Mouse (Mus musculus) gastrocnemius, postnatal 36 days (tissue): Measurements from ENCODE around the gene Phrf1. TPM values are rescaled to one million over a fixed set of nuclear protein-coding genes. Genes with fewer than 3 reads are reported as not detected.

Experiments used
- DNase-seq, 2 experiments: peaks; one replicate each; pipeline ENCODE4 v3.0.0; 2022
- intact Hi-C: fragments of 180-260 bp; cut with DNase I; formaldehyde crosslinking; loops from one replicate; pipeline ENCODE4 v1.15.1; 2025
- long read RNA-seq, 2 experiments: library from polyadenylated mRNA; stranded (forward); transcript quantifications; one replicate each; pipeline ENCODE4 v2.0.0; 2021
- total RNA-seq, 2 experiments: library from RNA; stranded (reverse); gene quantifications; 2 replicates each; pipeline ENCODE4 v1.2.3; 2021

Gene Phrf1
- total RNA-seq, result 10 to 100 TPM; 19.2 to 20.6 TPM
- long read RNA-seq, experiment 1, partial matches to known transcripts, result 2 of 2 reads
- long read RNA-seq, experiment 1, other reads (novel, unspliced or antisense), result 0 of 2 reads
- long read RNA-seq, experiment 2, partial matches to known transcripts, result 1 of 5 reads
- long read RNA-seq, experiment 2, other reads (novel, unspliced or antisense), result 4 of 5 reads

DNA sequence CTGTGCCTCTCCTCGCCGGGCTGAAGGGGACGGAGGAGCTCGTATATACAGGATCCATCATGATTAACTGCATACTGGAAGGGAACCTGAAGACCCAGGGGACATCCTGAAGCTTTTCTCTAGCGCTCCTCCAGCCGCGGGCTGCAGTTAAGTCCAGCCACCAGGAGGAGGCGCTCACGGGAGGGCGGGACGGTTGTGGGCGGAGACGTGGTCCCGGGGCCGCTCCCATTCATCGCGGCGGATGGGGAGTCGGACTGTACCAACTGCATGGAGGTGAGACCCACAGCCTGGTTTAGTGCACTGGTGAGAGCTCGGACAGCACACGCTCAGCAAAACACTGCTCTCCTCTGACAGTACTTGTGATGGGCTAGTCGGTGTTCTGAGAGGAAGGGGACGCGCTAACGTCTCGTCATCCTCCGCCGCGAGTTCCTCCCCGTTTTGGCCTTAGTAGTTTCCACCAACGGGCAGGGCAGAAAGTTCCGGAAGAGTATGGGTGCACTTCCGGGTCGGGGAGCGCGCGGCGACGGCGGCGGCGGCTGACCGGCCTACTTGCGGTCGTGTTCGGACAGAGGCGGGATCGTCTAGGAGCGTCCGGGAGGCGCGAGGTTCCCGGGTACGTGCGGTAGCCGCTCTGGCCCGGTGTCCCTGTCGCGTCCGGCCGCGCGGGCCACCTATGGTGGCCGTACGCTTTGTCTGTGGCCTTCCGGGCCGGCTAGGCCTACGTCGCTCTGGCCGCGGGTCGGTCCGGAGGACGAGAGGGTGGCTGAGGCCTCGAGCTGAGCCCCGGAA lies at the start of gene Phrf1:
TSS of gene Phrf1 (plus strand) at position 506 of the 789 bp plus-strand sequence.
- intact Hi-C loops, result no loop called here
- DNase-seq, result peak; percentile 88 to 92

DNA sequence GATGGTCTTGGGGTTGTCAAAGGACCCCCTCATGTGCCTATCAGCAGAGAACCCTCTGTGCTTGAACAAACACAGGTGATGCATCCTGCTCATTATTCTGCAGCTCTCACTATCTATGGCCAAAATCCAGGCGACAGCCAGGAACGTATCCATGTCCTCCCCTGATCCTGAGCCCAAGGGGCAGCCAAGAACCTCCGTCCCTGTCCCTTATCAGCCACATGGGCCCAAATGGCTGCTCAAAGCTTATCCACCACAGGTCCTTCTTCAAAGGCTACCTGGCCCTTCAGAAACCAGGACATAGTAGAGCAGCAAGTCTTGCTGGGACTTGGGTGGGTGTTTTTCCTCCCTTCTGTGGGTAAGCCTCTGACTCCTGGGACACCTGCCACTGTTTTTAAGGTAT lies 40.4 kb upstream of the Phrf1 start:
- DNase-seq, result no peak
- intact Hi-C loops, result no loop called here

DNA sequence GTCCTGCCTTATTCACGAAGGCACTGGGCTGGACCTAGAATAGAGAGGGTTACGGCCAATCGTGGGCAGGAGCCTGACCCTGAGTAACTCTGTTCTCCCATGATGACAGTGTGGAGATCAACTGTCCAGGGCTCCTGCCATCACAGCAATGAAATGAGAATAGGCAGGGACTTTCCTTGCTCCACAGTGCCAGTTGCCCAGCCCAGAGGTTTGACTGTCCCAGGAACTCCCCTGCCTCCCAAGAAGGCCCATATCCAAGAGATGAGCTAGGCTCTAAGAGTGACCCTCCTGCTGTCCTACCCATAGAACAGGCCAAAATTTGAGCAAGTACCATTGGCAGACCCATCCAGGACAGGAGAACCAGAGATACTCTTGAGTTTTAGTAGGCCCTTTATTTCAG lies 39.9 kb upstream of the Phrf1 start:
- intact Hi-C loops, result no loop called here
- no peak for DNase-seq

DNA sequence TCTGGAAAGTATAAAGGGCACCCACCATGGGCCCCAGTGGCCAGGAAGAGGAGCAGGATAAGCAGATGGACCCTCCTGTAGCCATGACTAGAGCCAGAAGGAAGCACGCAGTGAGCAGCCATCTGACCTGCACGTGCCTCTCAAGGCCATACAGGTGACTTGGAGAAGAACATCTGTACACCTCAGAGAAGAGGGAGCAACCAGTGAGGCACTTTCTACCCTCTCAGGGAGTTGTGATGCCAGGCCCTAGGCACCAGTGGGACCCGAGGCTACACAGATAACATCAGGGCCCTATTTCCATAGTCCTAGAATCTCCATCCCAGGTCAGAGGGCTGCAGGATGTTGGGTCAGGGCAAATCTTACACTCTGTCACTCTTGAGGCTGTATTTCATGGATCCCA lies 38.4 kb upstream of the Phrf1 start:
- DNase-seq, result no peak
- intact Hi-C loops, result no loop called here

DNA sequence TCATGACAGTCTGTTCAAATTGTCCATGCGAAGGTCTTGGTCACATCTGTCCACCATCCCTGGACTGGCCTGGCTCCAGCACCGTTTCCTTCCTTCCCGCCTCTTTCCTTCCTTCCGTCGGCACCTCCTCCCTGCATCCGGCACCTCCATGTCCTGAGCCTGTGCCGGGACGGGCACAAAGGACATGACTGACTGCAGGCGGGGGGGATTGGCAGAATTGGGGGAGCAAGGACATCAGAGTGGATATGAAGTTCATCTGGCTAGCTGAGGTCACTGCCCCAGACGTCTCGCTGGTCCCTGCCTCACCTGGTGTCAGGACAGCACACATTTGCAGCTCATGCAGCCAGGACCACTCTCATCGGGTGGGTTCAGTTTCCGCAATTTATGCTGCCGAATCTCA lies 37.5 kb upstream of the Phrf1 start:
- DNase-seq, result no peak
- intact Hi-C loops, result no loop called here

DNA sequence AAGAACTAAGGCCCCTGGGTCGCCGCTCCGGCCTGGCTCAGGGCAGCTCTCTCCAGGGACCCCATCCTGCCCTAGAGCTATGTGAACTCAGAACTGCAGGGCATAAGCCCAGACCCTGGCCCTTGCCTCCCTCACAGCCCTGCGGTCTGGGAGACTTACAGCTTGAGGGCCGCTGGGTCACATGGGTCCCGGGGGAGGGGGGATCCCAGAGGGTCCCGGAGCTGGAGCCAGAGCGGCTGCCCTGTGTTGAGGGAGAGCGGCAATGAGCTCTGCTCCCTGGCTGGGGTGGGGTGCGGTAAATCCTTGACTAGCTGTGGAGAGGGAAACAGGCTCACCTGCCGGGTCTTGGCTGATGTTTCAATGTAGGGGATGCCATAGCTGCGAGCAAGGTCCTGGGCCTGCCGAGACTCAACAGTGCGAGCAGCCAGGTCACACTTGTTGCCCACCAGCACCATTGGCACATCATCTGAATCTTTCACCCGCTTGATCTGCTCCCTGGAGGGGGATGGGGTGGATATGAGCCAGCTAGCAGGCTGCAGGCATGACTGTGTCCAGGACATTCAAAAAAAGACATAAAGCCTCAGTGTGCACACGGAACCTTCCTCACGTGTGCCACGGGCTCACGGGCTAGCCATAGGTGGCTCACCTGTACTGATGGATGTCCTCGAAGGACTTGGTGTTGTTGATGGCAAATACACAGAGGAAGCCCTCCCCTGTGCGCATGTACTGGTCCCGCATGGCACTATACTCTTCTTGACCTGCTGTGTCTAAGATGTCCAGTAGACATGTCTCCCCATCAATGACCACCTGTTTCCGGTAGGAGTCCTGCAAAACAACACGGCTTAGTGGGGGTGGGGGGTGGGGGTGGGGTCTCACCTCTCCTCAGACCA lies 36.5 kb upstream of the Phrf1 start:
- no peak for DNase-seq
- intact Hi-C loops, result no loop called here

DNA sequence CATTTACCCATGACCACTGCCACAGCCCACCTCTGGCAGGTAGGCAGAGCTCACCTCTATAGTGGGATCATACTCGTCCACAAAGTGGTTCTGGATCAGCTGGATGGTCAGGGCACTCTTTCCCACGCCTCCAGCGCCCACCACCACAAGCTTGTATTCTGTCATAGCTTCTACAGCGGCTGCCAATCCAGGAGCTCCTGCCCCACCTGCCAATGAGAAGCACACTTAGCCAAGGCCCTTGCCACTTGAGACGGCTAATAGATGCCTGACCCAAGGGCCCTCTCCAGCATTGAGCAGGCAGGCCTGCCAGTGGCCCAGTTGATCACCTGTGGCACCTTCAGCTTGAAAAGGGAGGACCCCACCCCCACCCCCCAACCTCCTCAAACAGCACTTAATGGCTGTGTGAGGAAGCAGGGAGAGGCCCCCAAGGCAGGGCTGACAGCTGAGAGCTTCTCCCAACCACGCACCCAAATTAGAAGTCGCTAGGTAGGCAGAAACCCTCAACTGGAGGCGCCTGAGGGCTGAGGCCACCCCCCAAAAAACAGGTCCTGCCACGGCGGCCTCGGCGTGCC lies 35.7 kb upstream of the Phrf1 start:
- no peak for DNase-seq
- intact Hi-C loops, result no loop called here

DNA sequence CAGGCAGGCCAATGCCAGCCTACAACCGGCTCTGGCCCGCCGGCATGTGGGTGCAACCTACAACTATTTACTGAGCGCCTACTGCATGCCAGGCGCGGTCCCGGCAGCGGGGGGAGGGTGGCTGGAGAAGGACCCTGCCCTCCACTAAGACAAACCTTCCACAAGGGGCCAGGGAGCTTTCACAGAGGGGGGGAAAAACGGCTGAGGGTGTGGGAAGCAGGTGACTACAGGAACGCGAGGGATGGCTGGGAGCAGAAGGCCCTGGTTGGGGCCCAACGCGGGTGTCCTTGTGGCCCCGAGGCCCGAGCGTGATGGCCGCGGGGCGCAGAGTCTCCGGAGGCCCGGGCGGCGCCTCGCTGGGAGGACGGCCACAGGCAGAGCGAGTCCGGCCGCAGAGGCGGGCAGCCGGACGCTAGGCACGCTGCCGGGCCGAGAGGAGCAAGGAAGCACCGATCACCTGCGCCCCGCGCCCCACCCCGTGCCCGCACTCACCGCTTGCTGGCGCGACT lies 35.2 kb upstream of the Phrf1 start:
- DNase-seq, result no peak
- intact Hi-C loops, result no loop called here

DNA sequence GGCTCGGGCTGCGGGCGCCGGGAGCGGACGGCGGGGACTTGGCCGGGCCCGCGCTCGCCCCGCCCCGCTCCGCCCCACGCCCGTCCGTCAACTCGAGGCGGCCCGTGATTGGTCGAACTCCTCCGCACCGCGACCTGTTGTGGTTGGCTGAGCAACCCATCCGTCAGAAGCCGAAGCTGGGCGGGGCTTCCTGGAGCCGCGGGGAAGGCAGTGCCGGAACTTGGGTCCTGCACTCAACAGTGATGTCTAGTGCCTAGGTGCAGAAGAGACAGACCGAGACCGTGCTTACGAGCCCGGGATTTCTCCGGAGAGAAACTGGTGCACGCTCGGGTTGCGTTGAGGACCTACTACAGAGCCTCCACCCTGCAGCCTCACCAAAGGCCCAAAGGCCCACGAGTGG lies 34.6 kb upstream of the Phrf1 start, which contains the start of the genes Hras and Lrrc56:
TSS of gene Hras (minus strand) at position 58 of the 400 bp plus-strand sequence.
TSS of gene Lrrc56 (plus strand) at position 210 of the 400 bp plus-strand sequence.
- intact Hi-C loops, result no loop called here
- DNase-seq, result peak; percentile 96 to 97

DNA sequence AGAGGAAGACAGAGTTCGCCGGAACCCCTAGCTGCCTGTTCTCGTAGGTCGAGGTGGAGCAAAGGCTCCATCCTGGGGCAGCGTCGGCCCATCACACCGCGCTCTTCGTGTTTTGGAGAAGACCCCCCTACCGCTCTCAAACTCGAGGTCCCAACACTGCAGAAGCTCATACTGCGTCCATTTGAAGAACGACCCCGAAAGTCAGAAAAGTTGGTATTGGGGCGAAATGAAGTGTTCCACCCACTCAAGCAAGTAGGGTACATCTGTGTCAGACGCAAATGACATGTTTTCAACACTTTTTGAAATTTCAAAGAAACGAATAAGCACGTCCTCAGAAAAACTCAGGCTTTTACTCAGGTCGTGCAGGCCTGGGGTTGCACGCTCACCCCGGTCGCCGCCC lies 34.2 kb upstream of the Phrf1 start:
- no peak for DNase-seq
- intact Hi-C loops, result no loop called here

DNA sequence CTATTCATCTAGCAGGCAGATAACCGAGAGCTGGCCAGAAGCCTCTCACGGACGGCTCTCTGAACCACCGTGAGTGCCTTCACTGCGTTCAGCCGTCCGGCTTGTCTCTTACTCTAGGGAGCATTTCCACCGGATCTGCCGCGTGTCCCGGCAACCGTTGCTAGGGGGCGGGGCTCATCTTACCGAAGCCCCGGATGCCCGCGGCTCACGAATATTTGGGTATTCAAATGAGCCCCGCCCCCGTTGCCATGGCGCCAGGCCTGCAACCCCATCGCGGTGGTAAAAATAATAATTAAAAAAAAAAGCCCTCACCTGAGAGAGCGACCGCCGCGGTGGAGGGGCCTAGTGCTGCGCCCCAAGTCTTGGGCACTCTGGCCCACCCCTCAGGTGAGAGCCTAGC lies 33.8 kb upstream of the Phrf1 start:
- intact Hi-C loops, result no loop called here
- peak; percentile 74 to 78 for DNase-seq

DNA sequence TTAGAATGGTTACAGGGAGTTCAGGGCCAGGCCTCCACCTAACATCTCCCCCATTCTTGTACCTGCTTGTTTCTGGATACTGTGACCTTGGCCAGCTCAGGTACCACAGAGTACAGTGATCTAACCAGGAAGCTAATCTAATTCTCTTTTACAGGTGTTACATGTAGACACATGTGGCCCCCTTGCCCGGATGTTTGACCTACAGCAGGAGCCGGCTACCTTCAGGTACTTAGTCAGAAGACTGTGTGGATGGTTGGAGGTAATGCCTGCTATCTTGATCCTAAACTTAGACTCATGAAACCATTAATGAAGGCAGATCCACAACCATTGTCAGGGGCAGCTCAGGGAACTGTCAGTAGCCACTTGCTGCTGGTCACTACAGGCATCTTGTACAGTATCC lies 32.8 kb upstream of the Phrf1 start:
- no peak for DNase-seq
- intact Hi-C loops, result no loop called here

DNA sequence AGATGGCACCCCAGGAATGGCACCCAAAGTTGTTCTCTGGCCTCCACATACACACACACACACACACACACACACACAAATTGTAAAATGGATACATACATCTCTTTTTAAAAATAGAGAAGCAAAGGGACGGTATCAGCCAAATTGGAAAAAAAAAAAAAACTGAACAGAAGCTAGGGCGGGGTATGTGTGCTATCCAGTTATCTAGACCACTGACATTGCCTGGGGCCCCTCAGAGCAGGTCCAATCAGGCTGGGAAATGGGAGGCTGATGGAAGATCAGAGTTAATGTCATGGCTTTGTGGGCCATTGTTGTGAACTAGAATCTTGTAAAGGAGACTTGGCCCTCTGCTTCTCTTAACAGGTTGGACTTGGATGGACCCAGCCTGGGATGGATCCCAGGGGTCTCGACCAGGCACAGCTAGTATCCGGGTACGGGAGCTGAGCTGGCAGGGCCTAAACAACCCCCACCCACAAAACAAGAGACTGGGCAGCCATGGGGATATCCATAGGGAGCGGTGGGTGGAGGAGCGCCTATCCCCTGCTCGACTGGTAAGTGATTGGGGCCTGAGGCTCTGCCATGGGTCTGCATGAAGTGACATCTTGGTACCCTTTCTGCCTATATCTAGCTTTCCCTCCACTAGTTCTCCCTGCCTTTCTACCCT lies 31.8 kb upstream of the Phrf1 start:
- intact Hi-C loops, result no loop called here
- no peak for DNase-seq

DNA sequence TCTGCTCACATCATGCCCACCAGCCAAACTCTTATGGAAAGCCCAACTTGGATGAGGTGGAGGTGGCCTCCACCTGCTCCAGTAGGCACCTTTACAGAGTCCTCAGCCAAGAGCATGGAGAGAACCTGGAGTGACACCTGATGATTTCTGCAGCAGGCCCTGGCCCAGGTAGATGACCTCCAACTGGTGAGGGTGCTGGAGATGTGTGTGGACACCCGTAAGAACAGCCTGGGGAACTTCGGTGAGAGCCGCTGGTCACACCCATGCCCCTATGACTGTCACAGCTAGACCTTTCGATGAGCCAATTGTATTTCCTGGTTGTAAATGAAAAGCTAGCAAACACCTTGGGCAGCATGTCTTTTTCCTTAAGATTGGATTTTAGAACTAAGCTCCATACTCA lies 30.5 kb upstream of the Phrf1 start:
- DNase-seq, result no peak
- intact Hi-C loops, result no loop called here

DNA sequence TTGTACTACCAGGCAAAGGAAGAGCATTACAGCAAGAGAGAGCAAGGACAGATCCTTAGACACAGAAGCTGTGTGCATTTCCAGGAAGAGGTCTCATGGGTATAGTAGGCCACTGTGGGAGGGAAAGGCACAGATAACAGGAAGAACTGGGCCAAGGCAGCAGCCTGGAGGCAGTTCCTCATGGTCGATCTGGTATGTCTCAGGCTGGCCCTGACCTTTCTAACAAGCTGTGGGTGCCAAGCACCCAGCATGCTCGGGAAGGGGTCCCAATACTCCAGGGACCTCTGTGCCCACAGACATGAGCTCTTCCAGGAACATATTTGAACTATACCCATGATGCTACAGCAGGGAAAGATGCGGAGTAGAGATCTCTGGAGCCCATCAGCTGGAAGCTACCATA lies 24.0 kb upstream of the Phrf1 start:
- no peak for DNase-seq
- intact Hi-C loops, result no loop called here

DNA sequence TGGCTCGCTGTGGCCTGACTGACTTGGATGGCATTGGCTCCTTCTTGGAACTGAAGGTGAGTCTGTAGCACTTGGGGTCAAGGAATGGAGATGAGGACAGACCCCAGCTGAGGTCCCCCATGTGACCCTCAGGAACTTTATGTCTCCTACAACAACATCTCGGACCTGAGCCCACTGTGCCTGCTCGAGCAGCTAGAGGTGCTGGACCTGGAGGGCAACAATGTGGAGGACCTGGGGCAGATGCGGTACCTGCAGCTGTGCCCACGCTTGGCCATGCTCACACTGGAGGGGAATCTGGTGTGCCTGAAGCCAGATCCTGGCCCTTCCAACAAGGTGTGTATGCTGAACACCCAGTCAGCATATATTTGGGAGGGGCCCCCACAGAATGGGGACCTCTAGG lies 23.1 kb upstream of the Phrf1 start:
- intact Hi-C loops, result no loop called here
- DNase-seq, result no peak

DNA sequence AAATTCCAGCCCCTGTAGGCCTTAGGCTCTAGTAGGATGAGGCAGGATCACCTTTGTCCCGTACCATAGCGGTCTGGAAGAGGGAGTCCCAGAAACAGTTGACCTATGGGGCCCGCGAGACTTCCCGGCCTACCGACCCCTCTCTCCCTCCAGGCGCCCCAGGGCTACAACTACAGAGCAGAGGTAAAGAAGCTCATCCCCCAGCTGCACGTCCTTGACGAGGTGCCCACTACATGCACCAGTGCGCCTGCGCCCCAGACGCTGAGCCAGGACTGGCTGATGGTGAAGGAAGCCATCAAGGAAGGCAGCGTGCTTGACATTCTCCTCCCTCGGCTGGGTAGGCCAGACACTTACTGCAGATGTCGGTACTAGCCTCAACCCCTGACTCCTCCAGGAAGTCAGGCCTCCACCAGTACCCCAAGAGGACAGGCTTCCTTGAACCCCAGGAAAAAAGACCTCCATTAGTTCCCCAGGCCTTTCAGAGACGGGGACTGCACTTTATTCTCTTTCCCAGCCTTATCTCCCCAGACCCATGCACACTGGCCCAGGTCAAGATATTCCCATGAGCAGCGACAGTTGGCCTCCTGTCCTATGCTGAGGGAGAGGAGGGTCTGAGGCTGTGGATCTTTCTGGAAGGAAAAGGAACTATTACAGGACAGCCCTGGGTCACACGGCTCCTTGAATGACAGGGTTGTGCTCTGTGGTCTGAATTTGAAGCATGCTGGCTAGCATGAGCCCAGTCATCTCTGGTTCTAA lies 22.2 kb upstream of the Phrf1 start:
- DNase-seq, result no peak
- intact Hi-C loops, result no loop called here

DNA sequence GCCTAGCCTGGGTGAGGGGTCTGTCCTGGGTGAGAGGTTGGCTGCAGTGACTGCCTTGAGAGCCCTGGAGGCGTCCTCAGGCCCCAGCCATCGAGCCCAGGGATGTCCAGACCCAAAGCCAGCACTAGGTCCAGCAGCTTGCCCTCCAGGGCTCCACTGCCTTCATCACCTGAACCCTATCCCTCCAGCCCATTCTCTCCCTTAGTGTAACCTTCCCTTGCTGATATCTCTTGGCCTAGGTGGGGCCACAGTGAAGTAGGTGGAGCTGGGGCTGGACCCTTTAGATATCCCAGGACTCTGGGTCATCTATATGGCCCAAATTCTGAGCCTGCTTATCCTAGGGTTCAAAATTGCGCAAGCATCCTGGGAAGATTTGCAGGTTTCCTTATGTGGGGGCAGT lies 19.1 kb upstream of the Phrf1 start:
- no peak for DNase-seq
- intact Hi-C loops, result no loop called here

DNA sequence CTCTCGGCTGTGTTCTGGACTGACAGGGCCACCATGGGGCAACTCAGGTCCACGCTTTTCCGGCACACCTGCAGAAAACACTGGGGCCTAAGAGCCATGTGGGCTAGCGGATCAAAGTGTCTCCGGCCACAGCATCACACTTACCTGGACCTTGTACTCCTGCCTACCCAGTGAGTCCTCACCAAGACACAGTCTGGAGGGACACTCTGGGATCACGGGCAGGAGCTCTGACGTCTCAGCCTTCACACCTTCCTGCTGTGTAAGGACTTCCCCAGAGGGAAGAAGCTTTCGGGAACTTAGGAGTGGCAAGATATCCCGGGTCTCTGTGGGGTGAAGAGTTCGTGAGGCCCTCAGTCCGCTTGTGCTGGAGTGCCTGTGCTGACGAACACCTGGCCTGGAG lies 18.4 kb upstream of the Phrf1 start:
- DNase-seq, result no peak
- intact Hi-C loops, result no loop called here
